Mouse (Mus musculus) embryonic facial prominence, embryonic 15.5 days (tissue): Measurements from ENCODE around the gene Brf1. TPM values are rescaled to one million over a fixed set of nuclear protein-coding genes. Genes with fewer than 3 reads are reported as not detected.

Experiments used
- ATAC-seq: fragments of 200-750 bp; cut with Nextera tagmentation; 2 replicates; pipeline ENCODE4 v1.8.0; 2017; ENCODE audit warnings: low read depth, moderate TSS enrichment; ENCODE audit not compliant: insufficient number of reproducible peaks, low FRiP score, low TSS enrichment
- H3K27ac ChIP-seq: fragments of 300-500 bp; sonication (generic); replicated peaks from 2 replicates; pipeline ENCODE4 v1.5.1; 2015; ENCODE audit warnings: mild to moderate bottlenecking, inconsistent platforms
- H3K27me3 ChIP-seq: fragments of 300-500 bp; sonication (generic); 2 replicates; pipeline ENCODE4 v1.6.1; 2015; ENCODE audit warnings: inconsistent platforms
- H3K36me3 ChIP-seq: fragments of 300-500 bp; sonication (generic); 2 replicates; pipeline ENCODE4 v1.6.1; 2015; ENCODE audit warnings: mild to moderate bottlenecking, inconsistent platforms
- H3K4me1 ChIP-seq: fragments of 300-500 bp; sonication (generic); 2 replicates; pipeline ENCODE4 v1.6.1; 2015; ENCODE audit warnings: inconsistent platforms
- H3K4me2 ChIP-seq: fragments of 300-500 bp; sonication (generic); replicated peaks from 2 replicates; pipeline ENCODE4 v1.6.1; 2015; ENCODE audit warnings: mild to moderate bottlenecking, inconsistent platforms
- H3K4me3 ChIP-seq: fragments of 300-500 bp; sonication (generic); replicated peaks from 2 replicates; pipeline ENCODE4 v1.5.1; 2015; ENCODE audit warnings: mild to moderate bottlenecking, inconsistent platforms
- H3K9ac ChIP-seq: fragments of 300-500 bp; sonication (generic); 2 replicates; pipeline ENCODE4 v1.6.1; 2015; ENCODE audit warnings: inconsistent platforms
- H3K9me3 ChIP-seq: fragments of 300-500 bp; sonication (generic); replicated peaks from 2 replicates; pipeline ENCODE4 v1.6.1; 2016; ENCODE audit warnings: inconsistent platforms
- WGBS: fragments of 180-500 bp; shearing (Covaris S2); methylation state at CpG from one replicate; pipeline ENCODE4 v1.1.7; 2015; 5-methylcytosine and 5-hydroxymethylcytosine counted together
- polyA plus RNA-seq: library from polyadenylated mRNA; unstranded; fragments of >200 nt; fragmentation: Nextera tagmentation; extraction: Ambion mirVana; gene quantifications from 2 replicates; pipeline ENCODE4 v1.2.1, GENCODE M21; 2015

The Brf1 gene
- polyA plus RNA-seq, 1 experiment from 2014 or later: 70.9 TPM

GRCm38 (mm10) chr12:112951150-112951842 lies 49.2 kb downstream of the Brf1 start:
- Histone ChIP-seq H3K9ac (no peak overlapping the region), H3K4me3 (peak overlapping the region; percentile 61; the same call in 1 of the 2 replicates), H3K4me1 (peaks cover 22% of the 10 kb centered on the region), H3K27ac (peak overlapping the region; percentile 70), H3K4me2 (no peak overlapping the region), H3K36me3 (0 out of 2 replicates have a peak, but pooled peaks cover 3% of the 10 kb centered on the region), H3K27me3 (no peaks in the 10 kb centered on the region), H3K9me3 (no peaks in the 10 kb centered on the region)
- no peak for ATAC-seq
- WGBS: 20% methylated on average over 7 of the region's 7 CpGs

- Histone ChIP-seq H3K27me3 (no peaks in the 10 kb centered on the region), H3K36me3 (0 out of 2 replicates have a peak, but pooled peaks cover 3% of the 10 kb centered on the region), H3K27ac (peak overlapping the region; percentile 70), H3K4me2 (peak overlapping the region; percentile 97), H3K4me3 (peak overlapping the region; percentile 61), H3K4me1 (peaks cover 22% of the 10 kb centered on the region), H3K9me3 (no peaks in the 10 kb centered on the region), H3K9ac (0 out of 2 replicates have a peak overlapping the region, but pooled peaks have one; percentile 3)
- no peak for ATAC-seq
- 5% methylated on average over 6 of the region's 6 CpGs for WGBS
Measured at GRCm38 (mm10) chr12:112950761-112951129, 49.8 kb downstream of the Brf1 start.

- Histone ChIP-seq H3K27ac (peak overlapping the region; percentile 70), H3K9ac (peak overlapping the region; percentile 60), H3K4me3 (peak overlapping the region; percentile 61), H3K36me3 (0 out of 2 replicates have a peak, but pooled peaks cover 3% of the 10 kb centered on the region), H3K9me3 (no peaks in the 10 kb centered on the region), H3K27me3 (no peaks in the 10 kb centered on the region), H3K4me1 (peaks cover 22% of the 10 kb centered on the region), H3K4me2 (peak overlapping the region; percentile 97)
- ATAC-seq: peak; percentile 85
- under 1% methylated on average over 57 of the region's 58 CpGs for WGBS
Measured at GRCm38 (mm10) chr12:112950040-112950760, 50.3 kb downstream of the Brf1 start.

GRCm38 (mm10) chr12:112947307-112947706 lies 53.2 kb downstream of the Brf1 start:
- H3K36me3 ChIP-seq: no peaks in the 10 kb centered on the region
- H3K4me3 ChIP-seq: no peak overlapping the region
- no peaks in the 10 kb centered on the region for H3K27me3 ChIP-seq
- no peak for ATAC-seq
- peak overlapping the region; percentile 51; the same call in 1 of the 2 replicates for H3K27ac ChIP-seq
- 26% methylated on average over 4 of the region's 4 CpGs for WGBS
- no peaks in the 10 kb centered on the region for H3K9me3 ChIP-seq
- no peak overlapping the region for H3K9ac ChIP-seq
- peaks cover 27% of the 10 kb centered on the region for H3K4me1 ChIP-seq
- no peak overlapping the region for H3K4me2 ChIP-seq

GRCm38 (mm10) chr12:112943669-112944068 lies 56.8 kb downstream of the Brf1 start:
- Histone ChIP-seq H3K4me3 (no peak overlapping the region), H3K4me1 (peaks cover 37% of the 10 kb centered on the region), H3K9ac (no peak overlapping the region), H3K9me3 (no peaks in the 10 kb centered on the region), H3K36me3 (no peaks in the 10 kb centered on the region), H3K27me3 (no peaks in the 10 kb centered on the region), H3K27ac (no peak overlapping the region), H3K4me2 (no peak overlapping the region)
- 79% methylated on average over 2 of the region's 2 CpGs for WGBS
- ATAC-seq: no peak

GRCm38 (mm10) chr12:112941776-112942713 lies 58.5 kb downstream of the Brf1 start, which contains the start of gene Nudt14:
Gene Nudt14 (minus strand): TSS chr12:112942124.
- Histone ChIP-seq H3K4me1 (peaks cover 47% of the 10 kb centered on the region), H3K9ac (peak within 1 kb of the TSS; percentile 62), H3K27me3 (no peaks in the 10 kb centered on the region), H3K27ac (peak within 1 kb of the TSS; percentile 86), H3K36me3 (no peaks in the 10 kb centered on the region), H3K9me3 (no peaks in the 10 kb centered on the region), H3K4me3 (peak within 1 kb of the TSS; percentile 79), H3K4me2 (peak within 1 kb of the TSS; percentile 80)
- peak; percentile 67 for ATAC-seq
- WGBS: 2% methylated on average over 58 of the region's 58 CpGs

- Histone ChIP-seq H3K9ac (peak overlapping the region; percentile 62), H3K4me3 (peak overlapping the region; percentile 79), H3K4me2 (peak overlapping the region; percentile 80), H3K27me3 (no peaks in the 10 kb centered on the region), H3K9me3 (no peaks in the 10 kb centered on the region), H3K4me1 (peaks cover 47% of the 10 kb centered on the region), H3K36me3 (no peaks in the 10 kb centered on the region), H3K27ac (peak overlapping the region; percentile 86)
- 33% methylated on average over 10 of the region's 10 CpGs for WGBS
- no peak for ATAC-seq
Measured at GRCm38 (mm10) chr12:112941156-112941775, 59.2 kb downstream of the Brf1 start.

- peak overlapping the region; percentile 86 for H3K27ac ChIP-seq
- peak overlapping the region; percentile 79; the same call in 1 of the 2 replicates for H3K4me3 ChIP-seq
- peaks cover 47% of the 10 kb centered on the region for H3K4me1 ChIP-seq
- H3K9me3 ChIP-seq: no peaks in the 10 kb centered on the region
- H3K4me2 ChIP-seq: peak overlapping the region; percentile 80
- no peaks in the 10 kb centered on the region for H3K27me3 ChIP-seq
- WGBS: 65% methylated on average over 9 of the region's 9 CpGs
- no peaks in the 10 kb centered on the region for H3K36me3 ChIP-seq
- H3K9ac ChIP-seq: no peak overlapping the region
- no peak for ATAC-seq
Measured at GRCm38 (mm10) chr12:112940710-112941109, 59.8 kb downstream of the Brf1 start.

GRCm38 (mm10) chr12:112940238-112940637 lies 60.3 kb downstream of the Brf1 start:
- Histone ChIP-seq H3K9ac (no peak overlapping the region), H3K4me3 (no peak overlapping the region), H3K27ac (peak overlapping the region; percentile 28; the same call in 1 of the 2 replicates), H3K4me1 (peaks cover 47% of the 10 kb centered on the region), H3K9me3 (no peaks in the 10 kb centered on the region), H3K27me3 (no peaks in the 10 kb centered on the region), H3K36me3 (no peaks in the 10 kb centered on the region), H3K4me2 (no peak overlapping the region; the same call in 1 of the 2 replicates)
- WGBS: 86% methylated on average over 4 of the region's 4 CpGs
- ATAC-seq: no peak

- WGBS: 50% methylated on average over 10 of the region's 10 CpGs
Measured at GRCm38 (mm10) chr12:112938873-112939565, 61.5 kb downstream of the Brf1 start.

More at GRCm38 (mm10) chr12:112938873-112939565, 61.5 kb downstream of the Brf1 start:
- H3K4me1 ChIP-seq: peaks cover 47% of the 10 kb centered on the region
- H3K9ac ChIP-seq: no peak overlapping the region
- no peak overlapping the region for H3K4me2 ChIP-seq
- no peak overlapping the region for H3K4me3 ChIP-seq
- ATAC-seq: no peak
- H3K27ac ChIP-seq: peak overlapping the region; percentile 18; the same call in 1 of the 2 replicates
- H3K36me3 ChIP-seq: no peaks in the 10 kb centered on the region
- no peaks in the 10 kb centered on the region for H3K27me3 ChIP-seq
- H3K9me3 ChIP-seq: no peaks in the 10 kb centered on the region
